Mouse (Mus musculus) left cerebral cortex, adult 11 months (tissue): Measurements from ENCODE around the gene Gm11096.

ENCODE experiments used
- DNase-seq: peaks from one replicate; pipeline ENCODE4 v3.0.0; 2022; ENCODE audit warnings: low spot score

Gm11096 gene

GRCm38 (mm10) chr17:81441463-81441862, at the start of gene Gm11096:
Gene Gm11096, plus strand, starts transcription at chr17:81441763.
- no peak for DNase-seq

- no peak for DNase-seq
Observed at GRCm38 (mm10) chr17:81393040-81393439, 48.5 kb upstream of the Gm11096 start.

- no peak for DNase-seq
Observed at GRCm38 (mm10) chr17:81394124-81394523, 47.4 kb upstream of the Gm11096 start.

GRCm38 (mm10) chr17:81397434-81397833, 44.1 kb upstream of the Gm11096 start:
- DNase-seq = no peak

- no peak for DNase-seq
Observed at GRCm38 (mm10) chr17:81400377-81400776, 41.2 kb upstream of the Gm11096 start.

- no peak for DNase-seq
Observed at GRCm38 (mm10) chr17:81402636-81403035, 38.9 kb upstream of the Gm11096 start.

- DNase-seq = no peak
Observed at GRCm38 (mm10) chr17:81403121-81403520, 38.4 kb upstream of the Gm11096 start.

- no peak for DNase-seq
Observed at GRCm38 (mm10) chr17:81404225-81404624, 37.3 kb upstream of the Gm11096 start.

- no peak for DNase-seq
Observed at GRCm38 (mm10) chr17:81412736-81413135, 28.8 kb upstream of the Gm11096 start.

GRCm38 (mm10) chr17:81416361-81417114, 25.0 kb upstream of the Gm11096 start:
- DNase-seq = no peak

- peak; percentile 29 for DNase-seq
Observed at GRCm38 (mm10) chr17:81419802-81420459, 21.6 kb upstream of the Gm11096 start.

GRCm38 (mm10) chr17:81424256-81424912, 17.2 kb upstream of the Gm11096 start:
- no peak for DNase-seq

GRCm38 (mm10) chr17:81427245-81427644, 14.3 kb upstream of the Gm11096 start:
- DNase-seq = peak; percentile 49

GRCm38 (mm10) chr17:81432733-81433132, 8.8 kb upstream of the Gm11096 start:
- no peak for DNase-seq

- no peak for DNase-seq
Observed at GRCm38 (mm10) chr17:81433148-81433547, 8.4 kb upstream of the Gm11096 start.

GRCm38 (mm10) chr17:81455269-81455668, 13.7 kb downstream of the Gm11096 start:
- DNase-seq = no peak

- DNase-seq = no peak
Observed at GRCm38 (mm10) chr17:81455977-81456376, 14.4 kb downstream of the Gm11096 start.

GRCm38 (mm10) chr17:81459379-81459778, 17.8 kb downstream of the Gm11096 start:
- DNase-seq = no peak

- no peak for DNase-seq
Observed at GRCm38 (mm10) chr17:81468941-81469340, 27.4 kb downstream of the Gm11096 start.

- DNase-seq = no peak
Observed at GRCm38 (mm10) chr17:81473363-81473762, 31.8 kb downstream of the Gm11096 start.

- DNase-seq = no peak
Observed at GRCm38 (mm10) chr17:81477420-81477819, 35.9 kb downstream of the Gm11096 start.

GRCm38 (mm10) chr17:81479807-81480206, 38.2 kb downstream of the Gm11096 start:
- DNase-seq = no peak
